Mouse (Mus musculus): ENCODE measurements at regions not wholly inside any gene's neighbourhood (a gene's known extent, or its start where the extent isn't known, plus 50 kb on each side); places are given as distances from the start of the nearest gene placed in this dataset.

DNA sequence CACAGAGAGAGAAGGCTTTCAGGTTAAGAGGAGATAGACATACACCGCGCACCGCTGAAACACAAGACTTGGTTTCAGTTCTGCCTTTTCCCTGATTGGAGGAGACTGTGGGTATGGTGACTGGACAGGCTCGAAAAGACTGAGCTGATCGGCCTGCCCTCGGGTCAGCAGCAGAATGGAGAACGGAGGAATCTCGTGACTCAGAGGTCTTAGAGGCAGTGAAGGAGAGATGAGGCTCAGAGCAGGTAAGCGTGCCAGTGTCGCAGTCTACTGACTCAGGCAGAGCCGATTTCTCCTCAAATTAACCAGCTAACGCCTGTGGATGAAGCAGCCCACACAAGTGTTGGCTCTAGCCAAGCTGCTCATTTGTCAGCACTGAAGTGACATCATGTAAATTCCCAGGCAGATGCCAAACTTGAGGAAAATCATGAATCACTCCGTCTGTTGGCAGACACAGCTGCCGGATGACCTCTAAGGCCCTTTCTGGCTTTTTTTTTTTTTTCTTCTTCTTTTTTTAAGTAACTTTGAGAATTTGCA lies 55.9 kb upstream of the Stxbp5l start:
- peak; percentile 40; the same call in 1 of the 2 replicates for ATAC-seq
- no peak overlapping the region for H3K9ac ChIP-seq
- H3K9me3 ChIP-seq (ENCODE audit: low read length) = no peaks in the 10 kb centered on the region
- no peaks in the 10 kb centered on the region for H3K4me1 ChIP-seq (ENCODE audit: insufficient read depth)
- no peak for DNase-seq
- H3K27me3 ChIP-seq (ENCODE audit: insufficient read depth, low read length) = no peaks in the 10 kb centered on the region
- no peak overlapping the region for H3K4me2 ChIP-seq (ENCODE audit: low read depth)
- 77% methylated on average over 14 of the region's 14 CpGs for WGBS
- no peak for TF ChIP-seq CTCF (IDR thresholded peaks at IDR 0.05; ENCODE audit: low read depth)
- no peaks in the 10 kb centered on the region for H3K36me3 ChIP-seq (ENCODE audit: insufficient read depth)
- H3K4me3 ChIP-seq (ENCODE audit: low read depth, low read length) = no peak overlapping the region
- H3K27ac ChIP-seq (ENCODE audit: low read depth, low read length) = no peak overlapping the region
